Mouse (Mus musculus) frontal cortex, postnatal 10 days (tissue): ENCODE measurements around the gene Snrnp70.
"Not testable (repeated sequence)": the region's sequence is repeated elsewhere in the genome, so short reads cannot be mapped to it uniquely, and the experiment has no call there.

Experiments used
- DNase-seq, 2 experiments: peaks; one replicate each; pipeline ENCODE4 v3.0.0; 2022; ENCODE audit warnings: low spot score in 2 of 2, mixed read lengths in 1 of 2

Snrnp70 gene

GRCm38 (mm10) chr7:45368178-45368577 is 27.4 kb downstream of the Snrnp70 start:
- DNase-seq, result no peak

GRCm38 (mm10) chr7:45367020-45367880 is 28.3 kb downstream of the Snrnp70 start:
- peak; percentile 98 to 99 for DNase-seq

DNA sequence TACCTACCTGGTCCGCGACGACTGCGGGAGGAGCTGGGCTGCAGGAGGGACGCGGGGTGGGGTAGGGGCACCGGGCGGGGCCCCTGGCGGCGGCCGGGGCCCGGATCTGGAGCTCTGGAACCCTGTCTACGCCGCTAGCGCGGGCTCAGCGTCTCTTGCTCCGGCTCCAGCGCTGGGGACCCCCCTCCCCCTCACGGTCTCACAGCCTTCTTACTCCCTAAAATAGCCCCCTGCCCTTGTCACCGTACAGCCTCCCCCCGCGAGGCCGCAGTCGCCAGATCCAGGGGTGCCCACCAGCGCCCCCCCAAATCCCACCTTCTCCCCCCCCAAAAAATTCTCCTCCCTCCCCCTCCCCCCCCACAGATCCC is 28.9 kb downstream of the Snrnp70 start, which contains the start of gene Ppfia3:
Gene Ppfia3, minus strand, starts transcription at position 368 of the 368 bp plus-strand sequence.
- DNase-seq, result peak; percentile 60 to 66

DNA sequence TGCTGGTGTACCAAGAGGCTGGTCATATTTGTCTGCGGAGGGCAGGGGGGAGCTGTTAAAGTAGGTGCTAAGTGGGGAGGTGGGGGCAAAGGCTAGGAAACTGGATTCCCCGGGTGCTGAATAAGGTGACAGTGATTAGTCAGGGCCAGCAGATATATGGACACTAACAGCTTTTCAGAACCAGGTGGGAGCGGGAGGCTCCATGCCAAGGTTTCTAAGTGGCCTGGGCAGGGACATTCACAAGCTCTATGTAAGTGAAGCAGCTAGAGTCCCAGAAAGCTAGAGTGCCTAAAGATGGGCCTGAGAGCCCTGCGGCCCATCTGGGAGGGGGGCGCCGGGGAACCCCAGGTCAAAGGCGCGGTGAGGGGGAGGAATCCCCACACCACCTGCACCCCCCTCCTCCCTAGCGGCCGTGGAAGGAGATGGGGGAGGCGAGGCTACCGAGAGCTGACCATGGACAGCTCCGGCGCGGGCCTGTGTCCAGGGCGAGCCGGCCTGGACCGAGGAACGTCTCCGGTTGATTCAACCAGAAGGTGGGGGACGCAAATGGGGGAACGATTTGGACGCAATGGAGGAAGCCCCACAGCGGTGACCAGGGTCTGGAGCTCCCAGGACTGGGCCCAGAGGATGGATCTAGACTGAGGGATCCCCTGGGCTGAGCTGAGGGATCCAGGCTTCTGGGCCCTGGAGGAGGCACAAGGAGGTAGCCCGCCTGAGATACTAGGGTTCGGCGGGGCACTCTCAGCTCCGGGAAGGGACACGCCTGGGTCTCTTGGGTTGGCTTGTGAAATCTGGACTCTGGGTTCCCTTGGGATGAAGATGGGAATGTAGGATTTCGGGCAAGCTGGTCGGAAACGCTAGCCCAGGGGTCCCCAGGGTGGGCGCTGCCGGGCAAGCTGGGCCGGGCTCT is 29.5 kb downstream of the Snrnp70 start:
- DNase-seq, result no peak

GRCm38 (mm10) chr7:45363983-45364382 is 31.6 kb downstream of the Snrnp70 start:
- no peak for DNase-seq

- DNase-seq, result no peak
These were observed 32.7 kb downstream of the Snrnp70 start for GRCm38 (mm10) chr7:45362801-45363200.

DNA sequence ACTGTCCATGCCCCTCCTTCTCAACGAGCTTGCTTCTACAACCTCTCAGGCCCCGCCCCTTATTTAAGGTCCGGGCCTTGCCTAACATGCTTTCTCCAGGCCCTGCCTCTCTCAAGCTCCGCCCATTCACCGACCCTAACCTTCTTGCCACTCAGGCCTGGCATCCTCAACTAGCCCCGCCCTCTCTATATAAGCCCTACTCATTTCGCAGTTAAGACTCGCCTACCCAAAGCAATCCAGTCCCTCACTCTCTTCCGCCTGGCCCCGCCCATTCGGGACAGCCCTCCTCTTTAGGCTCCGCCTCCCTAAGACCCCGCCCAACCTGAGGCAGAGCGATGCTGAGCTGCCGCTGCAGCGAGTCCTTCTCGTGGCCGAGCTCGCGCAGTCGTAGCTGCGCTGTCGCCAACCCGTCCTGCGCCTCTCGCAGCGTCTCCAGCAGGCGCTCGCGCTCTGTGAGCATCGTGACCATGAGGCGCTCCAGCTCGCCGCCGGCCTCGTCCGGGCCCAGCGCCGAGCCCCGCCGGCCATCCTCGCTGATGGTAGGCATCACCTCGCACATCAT is 34.2 kb downstream of the Snrnp70 start:
- DNase-seq, result peak; percentile 84 to 86

DNA sequence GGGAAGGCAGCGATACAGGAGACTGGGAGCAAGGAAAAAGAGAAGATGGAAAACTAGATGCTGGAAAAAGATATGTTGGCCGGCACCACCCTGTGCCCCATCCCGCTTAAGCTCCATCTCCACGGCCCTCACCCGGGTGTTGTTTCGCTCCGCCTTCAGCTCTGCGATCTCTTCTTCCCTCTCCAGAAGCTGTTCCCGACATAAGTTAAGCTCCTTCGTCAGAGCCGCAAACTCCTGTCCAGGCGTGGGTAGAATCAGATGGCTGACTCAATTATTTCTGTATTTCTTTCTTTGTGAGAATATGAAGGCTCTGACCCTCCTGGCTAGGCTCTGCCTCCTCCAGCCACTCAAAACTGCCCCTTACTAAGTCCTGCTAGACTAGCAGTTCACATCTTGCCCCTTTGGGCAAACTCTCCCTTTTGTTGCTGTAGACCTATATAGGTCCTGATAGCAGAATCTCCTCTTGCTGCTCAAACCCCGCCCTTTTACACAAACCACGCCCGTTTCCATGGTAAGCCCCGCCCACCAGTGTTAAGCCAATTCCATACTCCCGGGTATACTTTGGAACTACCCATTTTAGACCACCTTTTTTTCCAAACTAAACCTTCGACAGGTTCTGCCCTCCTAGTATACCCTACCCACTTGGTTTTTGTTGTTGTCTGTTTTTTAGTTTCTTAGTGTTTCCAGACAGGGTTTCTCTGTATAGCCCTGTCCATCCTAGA is 35.0 kb downstream of the Snrnp70 start:
- DNase-seq, result no peak

GRCm38 (mm10) chr7:45359081-45359480 is 36.5 kb downstream of the Snrnp70 start:
- DNase-seq, result not testable (repeated sequence)

- DNase-seq, result no peak
These were observed 39.5 kb downstream of the Snrnp70 start for GRCm38 (mm10) chr7:45356087-45356486.

DNA sequence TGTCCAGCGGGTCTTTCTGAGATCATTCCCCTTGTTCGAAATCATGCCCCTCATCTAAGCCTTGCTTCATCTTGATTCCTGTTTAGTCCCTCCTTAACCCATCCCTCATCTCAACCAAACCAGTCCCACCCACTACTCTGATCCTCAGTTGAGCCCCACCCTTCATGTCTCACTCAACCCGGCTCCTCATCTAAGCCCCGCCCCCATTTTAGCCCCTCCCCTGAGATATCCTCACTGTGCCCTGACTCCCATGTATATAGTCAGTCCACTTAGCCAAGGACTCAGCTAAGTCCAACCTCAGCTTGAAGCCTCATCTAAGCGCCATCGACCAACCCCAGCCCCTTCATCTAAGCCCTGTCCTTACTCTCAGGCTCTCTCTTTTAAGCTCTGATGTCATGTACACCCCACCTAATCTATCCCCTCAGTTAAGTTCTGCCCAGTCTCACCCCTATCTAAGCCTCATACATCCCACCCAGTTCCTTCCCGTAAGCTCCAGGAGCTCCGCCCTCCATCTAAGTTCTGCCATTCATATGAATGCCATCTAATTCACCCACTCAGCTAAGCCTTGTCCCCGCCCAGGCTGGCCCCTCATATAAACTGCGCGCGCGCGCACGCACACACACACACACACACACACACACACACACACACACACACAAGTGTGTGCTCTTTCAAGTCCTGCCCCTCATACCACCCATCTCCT is 40.1 kb downstream of the Snrnp70 start:
- DNase-seq, result no peak

DNA sequence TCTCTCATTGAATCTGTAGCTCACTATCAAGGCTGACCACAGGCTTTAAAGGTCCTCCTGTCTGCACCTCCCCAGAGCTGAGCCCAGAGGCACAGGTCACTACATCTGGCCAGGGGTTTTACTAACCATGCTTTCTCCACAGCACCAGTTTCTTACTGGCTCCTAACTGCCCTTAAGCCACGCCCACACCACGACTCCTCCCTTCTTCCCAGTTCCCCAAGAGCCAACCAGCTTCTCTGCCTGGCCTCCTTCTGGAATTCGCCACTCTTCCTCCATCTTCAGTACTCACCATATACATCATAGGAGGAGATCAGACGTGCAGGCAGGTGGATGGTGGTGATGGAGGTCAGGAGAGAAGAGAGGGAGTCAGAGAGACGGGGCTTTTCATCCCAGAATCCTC is 42.5 kb downstream of the Snrnp70 start:
- DNase-seq, result no peak

DNA sequence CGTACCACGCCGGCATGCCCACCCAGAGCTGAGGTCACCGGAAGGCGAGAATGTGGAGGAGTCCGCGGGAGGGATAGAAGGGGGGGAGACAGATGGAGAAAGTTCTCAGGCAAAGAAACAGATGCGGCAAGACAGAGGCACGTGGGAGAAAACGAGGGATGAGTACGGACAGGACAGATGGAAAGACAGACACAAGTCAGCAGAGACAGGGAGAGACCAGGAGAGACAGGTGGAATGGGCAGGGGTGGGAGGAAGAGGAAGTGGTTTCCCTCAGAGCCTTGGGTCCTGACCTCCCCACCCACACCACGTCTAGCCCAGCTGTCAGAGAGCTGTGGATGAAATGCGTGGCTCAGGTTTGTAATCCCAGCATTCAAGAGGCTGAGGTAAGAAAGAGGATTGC is 48.6 kb downstream of the Snrnp70 start:
- no peak for DNase-seq

DNA sequence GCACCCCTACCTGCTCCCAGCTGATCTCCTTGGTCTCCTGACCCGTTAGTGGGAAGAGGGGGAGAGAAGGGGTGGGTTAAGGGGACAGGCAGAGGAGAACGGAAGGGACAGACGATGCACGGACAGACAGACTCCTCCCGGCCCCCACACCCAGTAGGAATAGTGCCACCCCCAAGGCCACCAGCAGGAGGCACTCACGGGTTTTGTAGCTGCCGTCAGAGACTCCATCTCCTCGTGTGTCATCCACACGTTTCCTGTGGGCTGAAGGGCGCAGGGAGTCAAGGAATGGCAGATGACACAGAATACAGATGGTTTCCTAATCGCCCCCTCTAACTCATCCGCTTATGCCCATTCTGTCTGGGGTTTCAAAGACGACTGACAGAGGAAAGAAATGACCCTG is 52.0 kb downstream of the Snrnp70 start:
- no peak for DNase-seq

DNA sequence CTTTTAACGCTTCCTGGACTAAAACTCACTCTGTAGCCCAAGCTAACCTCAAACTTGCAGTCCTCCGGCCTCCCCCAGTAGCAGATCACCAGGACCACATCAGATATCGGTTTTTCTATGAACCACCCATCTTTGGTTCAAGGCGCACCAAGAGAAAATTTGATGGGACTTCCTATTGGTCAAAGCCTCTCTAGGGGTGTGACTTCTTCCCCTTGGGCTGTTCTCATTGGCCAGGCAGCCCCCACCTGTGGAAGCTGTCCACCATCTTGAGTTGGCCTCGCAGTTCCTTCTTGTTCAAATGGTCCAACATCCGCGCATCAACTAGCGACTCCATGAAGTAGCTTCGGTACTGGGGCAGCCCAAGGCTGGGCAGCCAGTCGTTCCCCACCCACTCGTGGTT is 53.5 kb downstream of the Snrnp70 start:
- DNase-seq, result no peak

DNA sequence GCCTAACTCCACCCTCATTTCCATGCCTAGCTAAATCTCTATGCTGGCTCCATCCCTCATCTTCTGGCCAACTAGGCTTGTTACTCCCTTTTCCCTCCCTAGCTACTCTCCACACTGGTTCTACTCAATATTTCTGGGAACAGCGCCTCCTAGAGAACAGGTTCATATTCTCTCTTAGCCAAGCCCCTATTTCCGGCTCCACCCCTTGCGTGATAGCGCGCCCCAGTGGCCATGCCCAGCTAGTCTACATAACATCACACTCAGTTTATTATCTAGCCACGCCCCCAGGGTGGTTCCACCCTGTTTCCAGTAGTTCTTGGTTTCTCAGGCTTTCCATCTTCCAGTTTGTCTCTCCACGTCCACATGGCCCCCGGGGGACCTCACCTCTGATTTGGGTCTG is 54.2 kb downstream of the Snrnp70 start:
- peak; percentile 66 to 78 for DNase-seq

GRCm38 (mm10) chr7:45340669-45341068 is 54.9 kb downstream of the Snrnp70 start:
- DNase-seq, result no peak

- DNase-seq, result no peak
These were observed 55.5 kb downstream of the Snrnp70 start for GRCm38 (mm10) chr7:45340066-45340442.

DNA sequence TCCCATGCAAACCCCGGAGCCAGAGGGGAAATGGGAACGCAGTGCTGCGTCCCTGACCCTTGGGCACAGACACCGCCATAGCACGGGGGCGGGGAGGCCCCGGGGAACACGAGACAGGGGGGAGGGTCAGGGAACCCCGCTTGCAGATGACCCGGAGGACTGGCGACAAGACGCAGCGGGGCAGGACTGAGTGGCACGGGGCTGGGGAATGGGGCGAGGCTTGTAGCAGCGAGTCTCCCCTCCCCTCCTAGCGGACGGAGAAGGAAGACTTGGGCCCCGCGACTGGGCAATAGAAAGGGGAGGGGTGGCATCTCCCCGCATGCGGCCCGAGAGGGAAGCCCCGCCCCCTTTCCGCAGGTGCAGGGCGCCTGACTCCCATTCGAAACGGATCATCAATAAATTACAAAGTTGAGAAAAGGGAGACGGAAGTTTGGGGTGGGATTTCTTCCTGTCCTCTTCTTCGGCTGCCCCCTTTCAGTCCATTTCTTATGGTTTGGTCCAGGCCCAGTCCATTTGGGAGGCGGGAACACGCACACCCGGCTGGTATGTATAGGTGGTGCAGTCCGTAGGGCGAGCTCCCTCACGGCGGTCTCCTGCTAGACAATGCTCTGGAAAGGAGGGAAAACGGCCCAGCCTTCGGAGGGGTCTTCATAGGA is 56.0 kb downstream of the Snrnp70 start:
- no peak for DNase-seq

GRCm38 (mm10) chr7:45338161-45338911 is 57.2 kb downstream of the Snrnp70 start:
- DNase-seq, result no peak
